Mouse (Mus musculus): ENCODE results near the gene Nit1. TPM values are rescaled to one million over a fixed set of nuclear protein-coding genes. Genes with fewer than 3 reads are reported as not detected.

The Nit1 gene
- polyA plus RNA-seq (2015; fragmentation: Nextera tagmentation; extraction: Ambion mirVana), result 52.9 and 56.9 TPM in 2 replicates

DNA sequence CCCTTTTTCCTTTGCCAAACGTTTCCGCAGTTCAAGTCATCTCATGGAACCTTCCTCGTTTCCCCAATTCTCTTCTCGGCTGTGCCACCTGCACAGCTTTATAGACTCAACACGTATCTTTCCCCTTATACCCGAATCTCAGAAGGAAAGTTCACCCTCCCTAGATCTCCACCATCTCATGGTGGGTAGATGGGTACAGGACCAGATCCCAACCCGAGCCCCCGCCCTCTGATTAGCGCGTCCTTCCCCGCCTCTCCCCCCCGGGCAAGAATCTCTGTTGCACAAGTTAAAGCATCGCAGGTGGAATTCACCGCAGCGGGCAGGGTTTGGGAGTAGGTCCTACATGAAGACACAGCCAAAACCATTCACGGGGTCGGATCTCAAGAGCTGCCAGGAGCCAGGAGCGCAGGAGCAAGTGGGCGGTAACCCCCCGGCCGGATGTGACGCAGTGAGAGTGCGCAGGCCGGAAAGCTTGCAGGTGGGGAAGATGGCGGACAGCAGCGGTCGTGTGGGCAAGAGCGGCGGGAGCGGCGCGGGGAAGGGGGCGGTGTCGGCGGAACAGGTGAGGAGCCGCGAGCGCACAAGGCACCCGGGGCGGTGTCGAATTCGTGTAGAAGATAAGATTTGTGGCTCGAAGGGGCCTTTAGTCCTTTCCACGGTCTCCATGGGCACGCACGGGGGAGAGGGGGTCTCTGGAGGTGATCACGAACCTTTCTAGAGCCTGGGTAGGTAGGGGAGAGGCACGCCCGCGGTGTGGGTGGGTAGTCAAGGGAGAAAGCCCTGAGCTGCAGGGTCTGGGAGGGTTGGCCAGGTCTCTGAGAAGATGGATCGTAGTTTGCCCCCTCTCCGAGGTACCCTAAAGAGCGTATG lies at the start of gene Nit1, which contains the start of gene Pfdn2:
Gene Nit1 (minus strand): TSS at position 422 of the 870 bp plus-strand sequence.
Gene Pfdn2 (plus strand): TSS at position 446 of the 870 bp plus-strand sequence.
- H3K27me3 ChIP-seq, result no peaks in the 10 kb centered on the region
- peak within 1 kb of the TSS; percentile 78 for H3K9ac ChIP-seq
- ATAC-seq, result peak; percentile 96
- peak within 1 kb of the TSS; percentile 90 for H3K4me3 ChIP-seq
- H3K36me3 ChIP-seq (ENCODE audit: poor library complexity, severe bottlenecking), result peaks cover 34% of the 10 kb centered on the region
- H3K27ac ChIP-seq, result peak within 1 kb of the TSS; percentile 60
- peaks cover 6% of the 10 kb centered on the region; the same call in 1 of the 2 replicates for H3K9me3 ChIP-seq (replicated peaks)
- WGBS, result 2% methylated on average over 52 of the region's 53 CpGs
- H3K4me2 ChIP-seq, result peak within 1 kb of the TSS; percentile 85
- peaks cover 30% of the 10 kb centered on the region for H3K4me1 ChIP-seq

GRCm38 (mm10) chr1:171390101-171390500 lies 44.7 kb upstream of the Nit1 start:
- Histone ChIP-seq H3K27ac (no peak overlapping the region), H3K4me1 (no peaks in the 10 kb centered on the region), H3K9ac (no peak overlapping the region), H3K4me3 (no peak overlapping the region), H3K27me3 (no peaks in the 10 kb centered on the region), H3K36me3 (ENCODE audit: poor library complexity, severe bottlenecking) (no peaks in the 10 kb centered on the region), H3K4me2 (no peak overlapping the region), H3K9me3 (replicated peaks) (no peaks in the 10 kb centered on the region)
- WGBS, result 82% methylated on average over 4 of the region's 4 CpGs
- ATAC-seq, result no peak

DNA sequence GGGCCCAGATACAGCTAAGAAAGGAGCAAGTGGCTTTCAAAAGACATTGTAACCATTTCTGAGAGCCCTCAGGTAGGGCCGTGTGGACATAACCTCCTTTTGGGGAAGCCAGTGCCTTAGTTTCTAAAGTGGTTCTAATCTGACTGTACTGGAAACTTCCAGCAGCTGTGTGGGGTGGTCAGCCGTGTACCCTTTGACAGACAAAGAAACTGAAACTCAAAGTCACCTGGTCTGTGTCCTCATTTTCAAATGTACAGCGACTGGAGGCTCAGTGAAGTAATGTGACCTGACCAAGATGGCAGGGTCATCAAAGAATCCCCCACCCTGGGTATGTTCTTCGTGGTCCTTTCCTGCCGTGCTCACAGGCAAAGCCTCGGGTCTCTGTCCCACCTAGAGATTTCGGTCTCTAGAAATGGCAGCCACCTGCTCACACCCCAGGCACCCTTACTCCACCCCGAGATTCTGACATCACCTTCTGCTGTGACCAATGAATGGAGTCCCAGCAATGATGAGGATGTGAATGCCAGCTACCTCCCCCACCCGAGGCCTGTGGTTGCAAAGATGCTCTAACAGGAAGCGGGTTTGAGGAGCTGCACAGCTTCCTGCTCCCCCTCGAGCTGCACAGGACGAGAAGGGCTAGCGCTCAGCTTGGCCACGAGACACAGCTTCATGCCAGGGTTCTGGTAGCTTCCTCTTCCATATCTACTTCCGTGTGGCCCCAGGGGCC lies 43.1 kb upstream of the Nit1 start, which contains the start of gene Arhgap30:
Gene Arhgap30 (plus strand): TSS at position 579 of the 727 bp plus-strand sequence.
- no peak for ATAC-seq
- H3K27ac ChIP-seq, result no peak within 1 kb of the TSS
- no peaks in the 10 kb centered on the region for H3K36me3 ChIP-seq (ENCODE audit: poor library complexity, severe bottlenecking)
- no peaks in the 10 kb centered on the region for H3K9me3 ChIP-seq (replicated peaks)
- no peaks in the 10 kb centered on the region for H3K27me3 ChIP-seq
- H3K4me2 ChIP-seq, result no peak within 1 kb of the TSS
- H3K4me1 ChIP-seq, result no peaks in the 10 kb centered on the region
- H3K4me3 ChIP-seq, result no peak within 1 kb of the TSS
- WGBS, result 83% methylated on average over 15 of the region's 15 CpGs
- no peak within 1 kb of the TSS for H3K9ac ChIP-seq

- Histone ChIP-seq H3K27ac (no peak overlapping the region), H3K4me1 (no peaks in the 10 kb centered on the region), H3K36me3 (ENCODE audit: poor library complexity, severe bottlenecking) (no peaks in the 10 kb centered on the region), H3K9ac (no peak overlapping the region), H3K27me3 (no peaks in the 10 kb centered on the region), H3K4me2 (no peak overlapping the region), H3K9me3 (replicated peaks) (no peaks in the 10 kb centered on the region), H3K4me3 (no peak overlapping the region)
- no peak for ATAC-seq
- 25% methylated on average over 6 of the region's 6 CpGs for WGBS
Observed at GRCm38 (mm10) chr1:171387099-171387498, 41.7 kb upstream of the Nit1 start.

DNA sequence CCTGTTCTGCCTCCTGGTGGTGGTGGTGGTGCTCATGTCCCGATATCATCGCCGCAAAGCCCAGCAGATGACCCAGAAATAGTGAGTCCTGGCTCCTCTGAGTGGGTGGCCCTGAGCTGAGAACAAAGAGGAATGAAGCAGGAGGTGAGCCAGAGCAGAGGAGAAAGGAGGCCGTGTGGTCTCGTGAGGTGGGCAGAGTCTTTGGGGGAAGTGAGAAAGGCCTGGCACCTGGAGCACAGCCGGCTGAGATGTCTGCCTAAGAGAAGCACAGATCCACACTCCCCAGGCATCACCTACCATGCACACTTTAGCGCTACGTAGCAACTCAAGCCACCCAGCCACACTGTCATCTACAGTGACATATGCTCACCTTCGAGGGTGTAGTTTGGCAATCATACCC lies 39.7 kb upstream of the Nit1 start:
- Histone ChIP-seq H3K4me1 (peaks cover 3% of the 10 kb centered on the region), H3K27me3 (peaks cover 9% of the 10 kb centered on the region), H3K36me3 (ENCODE audit: poor library complexity, severe bottlenecking) (no peaks in the 10 kb centered on the region), H3K9me3 (replicated peaks) (no peaks in the 10 kb centered on the region), H3K4me3 (no peak overlapping the region), H3K4me2 (no peak overlapping the region), H3K9ac (no peak overlapping the region), H3K27ac (no peak overlapping the region)
- WGBS, result 65% methylated on average over 9 of the region's 9 CpGs
- no peak for ATAC-seq

DNA sequence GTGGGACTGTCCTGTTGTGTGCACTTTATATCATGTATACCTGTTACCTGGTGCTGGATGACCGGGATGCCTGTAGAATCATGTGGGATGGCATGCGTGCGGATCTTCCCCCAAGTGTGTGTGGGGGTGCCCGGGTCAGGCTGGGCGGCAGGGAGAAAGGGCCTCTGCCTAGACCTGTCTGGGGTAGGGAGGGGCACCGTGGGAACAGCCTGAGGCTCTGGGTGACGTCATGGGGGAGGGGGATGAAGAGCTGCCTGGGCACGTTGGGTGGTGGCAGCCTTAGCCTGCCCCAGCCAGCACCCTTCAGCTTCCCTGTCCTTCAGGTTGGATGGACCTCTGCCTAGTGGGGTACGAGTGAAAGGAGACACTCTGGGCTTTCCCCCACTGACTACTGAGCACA lies 38.9 kb upstream of the Nit1 start:
- WGBS, result 68% methylated on average over 9 of the region's 9 CpGs
- ATAC-seq, result 0 out of 2 replicates have a peak, but pooled peaks have one; percentile 7
- peaks cover 11% of the 10 kb centered on the region for H3K4me1 ChIP-seq

DNA sequence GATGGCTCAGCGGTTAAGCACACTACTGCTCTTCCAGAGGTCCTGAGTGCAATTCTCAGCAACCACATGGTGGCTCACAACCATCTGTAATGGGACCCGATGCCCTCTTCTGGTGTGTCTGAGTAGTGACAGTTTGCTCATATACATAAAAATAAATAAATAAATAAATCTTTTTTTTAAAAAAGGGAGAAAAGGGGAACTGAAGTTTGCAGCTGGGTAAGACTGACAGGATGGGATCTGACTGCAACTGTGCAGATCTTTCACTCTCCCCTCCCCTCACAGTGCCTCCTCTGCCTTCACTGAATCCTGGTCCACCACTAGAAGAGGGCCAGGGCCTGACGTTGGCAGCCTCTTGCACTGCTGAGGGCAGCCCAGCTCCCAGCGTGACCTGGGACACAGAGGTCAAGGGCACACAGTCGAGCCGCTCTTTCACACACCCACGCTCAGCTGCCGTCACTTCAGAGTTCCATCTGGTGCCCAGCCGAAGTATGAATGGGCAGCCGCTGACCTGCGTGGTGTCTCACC lies 36.7 kb upstream of the Nit1 start:
- H3K4me2 ChIP-seq, result no peak overlapping the region
- H3K36me3 ChIP-seq (ENCODE audit: poor library complexity, severe bottlenecking), result no peaks in the 10 kb centered on the region
- H3K9me3 ChIP-seq (replicated peaks), result no peaks in the 10 kb centered on the region
- peaks cover 17% of the 10 kb centered on the region for H3K27me3 ChIP-seq
- H3K9ac ChIP-seq, result no peak overlapping the region
- no peak overlapping the region for H3K27ac ChIP-seq
- 86% methylated on average over 11 of the region's 11 CpGs for WGBS
- peaks cover 11% of the 10 kb centered on the region for H3K4me1 ChIP-seq
- ATAC-seq, result no peak
- no peak overlapping the region for H3K4me3 ChIP-seq

More for the DNA sequence above, 38.9 kb upstream of the Nit1 start:
- H3K4me3 ChIP-seq, result no peak overlapping the region
- no peak overlapping the region for H3K27ac ChIP-seq
- no peak overlapping the region for H3K9ac ChIP-seq
- no peaks in the 10 kb centered on the region for H3K9me3 ChIP-seq (replicated peaks)
- no peaks in the 10 kb centered on the region for H3K36me3 ChIP-seq (ENCODE audit: poor library complexity, severe bottlenecking)
- peaks cover 17% of the 10 kb centered on the region for H3K27me3 ChIP-seq
- no peak overlapping the region for H3K4me2 ChIP-seq

- no peaks in the 10 kb centered on the region for H3K36me3 ChIP-seq (ENCODE audit: poor library complexity, severe bottlenecking)
- no peak overlapping the region for H3K27ac ChIP-seq
- peaks cover 17% of the 10 kb centered on the region for H3K27me3 ChIP-seq
- 2% methylated on average over 31 of the region's 31 CpGs for WGBS
- peak; percentile 81 for ATAC-seq
- peak overlapping the region; percentile 29 for H3K4me3 ChIP-seq
- no peaks in the 10 kb centered on the region for H3K9me3 ChIP-seq (replicated peaks)
- H3K4me2 ChIP-seq, result peak overlapping the region; percentile 59
- H3K4me1 ChIP-seq, result peaks cover 11% of the 10 kb centered on the region
- H3K9ac ChIP-seq, result peak overlapping the region; percentile 34
Observed at GRCm38 (mm10) chr1:171379935-171380599, 34.6 kb upstream of the Nit1 start.

DNA sequence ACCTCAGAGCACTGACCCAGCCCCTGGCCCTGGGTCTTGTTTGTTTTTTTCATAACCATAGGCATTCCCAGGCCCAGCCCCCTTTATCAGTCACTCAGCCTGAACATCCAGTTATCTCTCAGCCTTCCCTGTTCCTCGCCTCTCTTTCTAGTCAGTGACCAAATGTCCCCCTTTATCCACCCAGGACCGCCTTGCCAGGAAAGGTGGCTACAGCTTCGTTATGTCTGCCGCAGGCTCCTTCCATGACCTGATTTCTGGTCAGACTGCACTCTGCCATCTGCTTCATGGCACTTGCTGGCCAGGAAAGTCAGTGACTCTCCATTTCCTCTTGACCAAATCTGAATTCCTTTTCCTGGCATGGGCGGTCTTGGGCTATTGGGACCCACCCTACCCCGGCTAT lies 32.9 kb upstream of the Nit1 start:
- no peak for ATAC-seq
- no peaks in the 10 kb centered on the region for H3K9me3 ChIP-seq (replicated peaks)

DNA sequence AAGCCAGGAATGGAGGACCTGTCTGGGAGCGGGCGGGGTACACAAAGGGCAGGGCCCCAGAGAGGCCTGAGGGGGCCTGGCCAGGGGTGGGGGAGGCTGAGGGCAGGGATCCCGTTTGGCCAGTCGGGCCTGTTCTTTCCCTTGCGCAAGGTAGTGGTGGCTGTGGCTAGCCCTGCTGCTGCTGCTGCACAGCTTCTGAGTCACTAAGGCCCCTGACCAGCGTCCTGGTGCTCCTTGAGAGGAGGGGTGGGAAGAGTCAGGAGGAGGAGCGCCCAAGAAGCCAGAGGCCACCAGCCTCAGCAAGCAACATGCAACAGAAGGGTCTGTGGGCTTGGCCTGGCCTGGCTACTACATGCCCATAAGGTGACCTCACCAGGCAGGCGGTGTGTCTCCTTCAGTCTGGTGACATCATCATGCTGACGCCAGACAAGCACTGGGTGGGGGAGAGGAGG lies 30.2 kb upstream of the Nit1 start:
- no peak overlapping the region for H3K27ac ChIP-seq
- H3K9me3 ChIP-seq (replicated peaks), result no peaks in the 10 kb centered on the region
- H3K27me3 ChIP-seq, result peaks cover 13% of the 10 kb centered on the region
- H3K9ac ChIP-seq, result no peak overlapping the region
- WGBS, result 51% methylated on average over 9 of the region's 9 CpGs
- ATAC-seq, result no peak
- H3K36me3 ChIP-seq (ENCODE audit: poor library complexity, severe bottlenecking), result no peaks in the 10 kb centered on the region
- H3K4me3 ChIP-seq, result no peak overlapping the region
- H3K4me1 ChIP-seq, result peaks cover 11% of the 10 kb centered on the region
- H3K4me2 ChIP-seq, result no peak overlapping the region

More for the DNA sequence above, 32.9 kb upstream of the Nit1 start:
- Histone ChIP-seq H3K27me3 (peaks cover 17% of the 10 kb centered on the region), H3K9ac (no peak overlapping the region), H3K27ac (no peak overlapping the region), H3K4me2 (no peak overlapping the region), H3K36me3 (ENCODE audit: poor library complexity, severe bottlenecking) (no peaks in the 10 kb centered on the region), H3K4me3 (no peak overlapping the region), H3K4me1 (peaks cover 11% of the 10 kb centered on the region)
- 87% methylated on average over 6 of the region's 6 CpGs for WGBS

DNA sequence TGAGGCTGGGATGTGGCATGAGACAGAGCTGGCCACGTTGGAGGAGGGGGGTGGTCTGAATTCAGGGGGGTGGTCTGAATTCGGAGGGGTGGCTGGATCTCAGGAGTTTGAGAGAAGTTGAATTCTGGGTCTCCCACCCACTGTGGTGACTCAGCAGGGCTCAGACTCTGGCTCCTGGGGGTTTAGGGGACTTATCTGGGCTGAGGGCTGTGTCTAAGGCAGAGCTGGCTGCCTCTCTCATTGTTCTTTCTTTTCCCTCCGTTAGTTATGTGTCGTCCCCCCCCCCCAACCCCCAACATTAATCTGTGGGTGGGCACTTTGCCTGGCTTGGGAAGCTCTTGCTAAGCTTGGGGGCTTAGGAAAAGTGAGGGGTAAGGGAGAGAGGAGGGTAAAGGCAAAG lies 28.5 kb upstream of the Nit1 start:
- Histone ChIP-seq H3K9ac (no peak overlapping the region), H3K36me3 (ENCODE audit: poor library complexity, severe bottlenecking) (no peaks in the 10 kb centered on the region), H3K4me3 (no peak overlapping the region), H3K27me3 (no peaks in the 10 kb centered on the region), H3K4me1 (no peaks in the 10 kb centered on the region), H3K4me2 (no peak overlapping the region), H3K9me3 (replicated peaks) (no peaks in the 10 kb centered on the region), H3K27ac (no peak overlapping the region)
- WGBS, result 2% methylated on average over 4 of the region's 4 CpGs
- 0 out of 2 replicates have a peak, but pooled peaks have one; percentile 19 for ATAC-seq
